Mouse (Mus musculus): ENCODE data around the gene Tmem178b. TPM values are rescaled to one million over a fixed set of nuclear protein-coding genes. Genes with fewer than 3 reads are reported as not detected.

Tmem178b gene
- polyA plus RNA-seq, 1 experiment: not detected

DNA sequence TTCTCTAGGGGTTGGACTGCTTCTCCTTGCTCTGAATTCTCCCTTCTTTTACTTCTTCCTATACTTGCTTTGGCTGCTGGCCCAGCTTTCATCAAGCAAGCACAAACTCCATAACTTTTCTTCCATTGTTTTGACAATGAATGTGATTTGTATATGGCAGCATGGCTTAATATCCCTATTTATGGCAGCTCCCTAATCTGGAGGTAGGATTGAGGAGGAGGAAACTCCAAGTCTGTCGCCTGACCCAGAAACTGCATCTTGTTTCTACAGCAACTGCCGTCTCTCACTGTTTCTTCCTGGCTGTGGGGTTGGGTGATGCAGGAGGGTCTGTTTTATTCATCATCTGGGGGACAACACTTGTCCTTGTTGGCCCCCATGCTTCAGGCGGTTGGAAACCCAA lies 327.6 kb downstream of the Tmem178b start:
- Histone ChIP-seq H3K4me1 (ENCODE audit: control insufficient read depth, insufficient read depth, low read length) (no peaks in the 10 kb centered on the region), H3K27ac (ENCODE audit: control insufficient read depth, insufficient read depth, low read depth, low read length, poor library complexity) (no peak overlapping the region), H3K4me3 (replicated peaks; ENCODE audit: control insufficient read depth, low read depth, low read length) (no peak overlapping the region)
- WGBS: 55% methylated on average over 3 of the region's 3 CpGs
- TF ChIP-seq POLR2A (IDR thresholded peaks at IDR 0.05; ENCODE audit: borderline replicate concordance, control insufficient read depth, low read depth, low read length) (no peak), CTCF (IDR thresholded peaks at IDR 0.05; ENCODE audit: control insufficient read depth, insufficient read depth, low read length) (no peak)

GRCm38 (mm10) chr6:40202602-40203001 lies 329.5 kb downstream of the Tmem178b start:
- no peak overlapping the region for H3K27ac ChIP-seq (ENCODE audit: control insufficient read depth, insufficient read depth, low read depth, low read length, poor library complexity)
- WGBS: 47% methylated on average over 2 of the region's 2 CpGs
- H3K4me1 ChIP-seq (ENCODE audit: control insufficient read depth, insufficient read depth, low read length): no peaks in the 10 kb centered on the region
- TF ChIP-seq POLR2A (IDR thresholded peaks at IDR 0.05; ENCODE audit: borderline replicate concordance, control insufficient read depth, low read depth, low read length): no peak
- TF ChIP-seq CTCF (IDR thresholded peaks at IDR 0.05; ENCODE audit: control insufficient read depth, insufficient read depth, low read length): no peak
- H3K4me3 ChIP-seq (replicated peaks; ENCODE audit: control insufficient read depth, low read depth, low read length): no peak overlapping the region

GRCm38 (mm10) chr6:40205380-40205779 lies 332.3 kb downstream of the Tmem178b start:
- Histone ChIP-seq H3K4me1 (ENCODE audit: control insufficient read depth, insufficient read depth, low read length) (no peaks in the 10 kb centered on the region), H3K4me3 (replicated peaks; ENCODE audit: control insufficient read depth, low read depth, low read length) (no peak overlapping the region), H3K27ac (ENCODE audit: control insufficient read depth, insufficient read depth, low read depth, low read length, poor library complexity) (no peak overlapping the region)
- no peak for TF ChIP-seq POLR2A (IDR thresholded peaks at IDR 0.05; ENCODE audit: borderline replicate concordance, control insufficient read depth, low read depth, low read length)
- no peak for TF ChIP-seq CTCF (IDR thresholded peaks at IDR 0.05; ENCODE audit: control insufficient read depth, insufficient read depth, low read length)
- WGBS: 69% methylated on average over 2 of the region's 2 CpGs

DNA sequence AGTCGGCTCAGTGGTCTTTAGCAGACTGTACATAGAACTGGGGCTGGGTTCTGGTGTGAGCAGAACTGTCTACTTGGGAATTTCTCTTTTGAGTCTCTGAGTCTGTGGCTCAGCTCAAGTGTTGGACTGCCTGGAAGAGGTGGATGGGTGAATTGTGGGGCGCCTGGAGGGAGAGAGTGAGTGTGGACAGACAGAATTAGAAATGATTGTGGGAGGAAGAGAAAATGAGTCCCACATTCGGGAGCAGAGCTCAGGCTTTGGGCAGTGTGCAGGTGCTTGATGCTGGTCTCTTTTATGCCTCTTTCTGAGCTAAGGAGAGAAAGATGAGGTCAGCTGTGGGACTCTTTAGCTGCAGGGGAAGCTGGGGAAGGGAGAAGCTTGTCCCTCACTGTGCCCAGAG lies 334.9 kb downstream of the Tmem178b start:
- no peak overlapping the region for H3K27ac ChIP-seq (ENCODE audit: control insufficient read depth, insufficient read depth, low read depth, low read length, poor library complexity)
- H3K4me3 ChIP-seq (replicated peaks; ENCODE audit: control insufficient read depth, low read depth, low read length): no peak overlapping the region

DNA sequence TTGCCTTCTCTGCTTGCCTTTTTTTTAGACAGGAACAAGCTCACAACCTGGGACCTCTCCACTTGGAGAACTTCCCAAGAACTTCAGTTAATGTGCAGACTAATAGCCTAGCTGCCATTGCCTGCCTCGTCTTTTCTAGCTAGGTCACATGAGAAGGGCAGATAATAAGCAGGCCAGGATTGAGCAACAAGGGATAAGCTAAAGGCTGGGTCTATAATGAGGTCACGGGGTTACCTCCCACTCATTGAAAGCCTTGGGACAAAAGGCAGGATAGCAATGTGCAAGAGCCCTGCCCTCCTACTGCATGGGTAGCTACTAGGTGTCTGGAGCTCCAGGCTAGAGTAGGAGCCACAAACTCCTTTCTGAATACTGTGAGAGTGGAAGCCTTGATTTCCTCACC lies 336.1 kb downstream of the Tmem178b start:
- WGBS: 65% methylated on average over 2 of the region's 2 CpGs
- Histone ChIP-seq H3K4me3 (replicated peaks; ENCODE audit: control insufficient read depth, low read depth, low read length) (no peak overlapping the region), H3K4me1 (ENCODE audit: control insufficient read depth, insufficient read depth, low read length) (no peaks in the 10 kb centered on the region), H3K27ac (ENCODE audit: control insufficient read depth, insufficient read depth, low read depth, low read length, poor library complexity) (no peak overlapping the region)
- TF ChIP-seq POLR2A (IDR thresholded peaks at IDR 0.05; ENCODE audit: borderline replicate concordance, control insufficient read depth, low read depth, low read length) (no peak), CTCF (IDR thresholded peaks at IDR 0.05; ENCODE audit: control insufficient read depth, insufficient read depth, low read length) (no peak)

More for the DNA sequence above, 334.9 kb downstream of the Tmem178b start:
- no peaks in the 10 kb centered on the region for H3K4me1 ChIP-seq (ENCODE audit: control insufficient read depth, insufficient read depth, low read length)
- WGBS: 60% methylated on average over 3 of the region's 3 CpGs
- TF ChIP-seq POLR2A (IDR thresholded peaks at IDR 0.05; ENCODE audit: borderline replicate concordance, control insufficient read depth, low read depth, low read length) (no peak), CTCF (IDR thresholded peaks at IDR 0.05; ENCODE audit: control insufficient read depth, insufficient read depth, low read length) (no peak)

DNA sequence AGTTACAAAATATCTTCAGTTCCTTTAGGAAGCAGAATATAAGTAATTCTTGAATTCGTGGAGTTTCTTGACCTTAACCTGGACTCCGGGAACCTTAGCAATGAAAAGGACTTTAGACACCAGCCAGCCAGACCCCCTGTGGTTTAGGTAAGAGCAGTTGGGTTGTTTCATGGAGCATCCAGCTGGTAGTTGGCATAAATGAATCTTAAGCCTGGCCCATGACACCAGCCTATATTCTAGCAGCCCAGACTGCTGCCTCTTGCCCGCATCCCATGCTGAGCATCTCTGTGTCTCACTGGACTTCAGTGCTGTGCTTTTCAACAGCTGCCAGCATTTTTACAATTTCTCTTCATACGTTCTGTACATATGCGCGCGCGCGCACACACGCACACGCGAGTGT lies 344.1 kb downstream of the Tmem178b start:
- WGBS: 94% methylated on average over 12 of the region's 12 CpGs
- H3K27ac ChIP-seq (ENCODE audit: control insufficient read depth, insufficient read depth, low read depth, low read length, poor library complexity): no peak overlapping the region
- H3K4me1 ChIP-seq (ENCODE audit: control insufficient read depth, insufficient read depth, low read length): no peaks in the 10 kb centered on the region
- TF ChIP-seq POLR2A (IDR thresholded peaks at IDR 0.05; ENCODE audit: borderline replicate concordance, control insufficient read depth, low read depth, low read length) (no peak), CTCF (IDR thresholded peaks at IDR 0.05; ENCODE audit: control insufficient read depth, insufficient read depth, low read length) (no peak)
- H3K4me3 ChIP-seq (replicated peaks; ENCODE audit: control insufficient read depth, low read depth, low read length): no peak overlapping the region

DNA sequence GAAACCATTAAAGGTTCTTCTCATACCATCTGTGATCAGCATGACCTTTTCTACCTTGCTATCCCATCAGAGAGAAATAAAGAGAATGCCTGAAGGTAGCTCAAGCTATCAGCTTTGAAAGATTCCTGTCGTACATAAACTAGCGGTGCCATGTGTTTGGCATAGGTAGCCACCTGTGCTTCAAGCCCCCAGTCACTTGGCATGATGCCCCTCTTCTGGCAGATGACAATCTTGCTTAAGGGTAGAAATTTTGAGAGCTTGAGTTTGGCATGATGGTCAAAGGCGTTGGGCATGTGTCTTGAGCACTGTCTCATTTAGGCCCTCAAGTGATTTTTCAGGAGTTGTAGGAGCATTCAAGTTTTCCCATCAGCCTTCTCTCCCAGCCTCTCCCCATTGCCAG lies 344.6 kb downstream of the Tmem178b start:
- Histone ChIP-seq H3K4me1 (ENCODE audit: control insufficient read depth, insufficient read depth, low read length) (no peaks in the 10 kb centered on the region), H3K27ac (ENCODE audit: control insufficient read depth, insufficient read depth, low read depth, low read length, poor library complexity) (no peak overlapping the region), H3K4me3 (replicated peaks; ENCODE audit: control insufficient read depth, low read depth, low read length) (no peak overlapping the region)
- TF ChIP-seq CTCF (IDR thresholded peaks at IDR 0.05; ENCODE audit: control insufficient read depth, insufficient read depth, low read length) (no peak), POLR2A (IDR thresholded peaks at IDR 0.05; ENCODE audit: borderline replicate concordance, control insufficient read depth, low read depth, low read length) (no peak)
- 75% methylated on average over 3 of the region's 3 CpGs for WGBS

- Histone ChIP-seq H3K27ac (ENCODE audit: control insufficient read depth, insufficient read depth, low read depth, low read length, poor library complexity) (no peak overlapping the region), H3K4me1 (ENCODE audit: control insufficient read depth, insufficient read depth, low read length) (no peaks in the 10 kb centered on the region), H3K4me3 (replicated peaks; ENCODE audit: control insufficient read depth, low read depth, low read length) (no peak overlapping the region)
- TF ChIP-seq POLR2A (IDR thresholded peaks at IDR 0.05; ENCODE audit: borderline replicate concordance, control insufficient read depth, low read depth, low read length) (no peak), CTCF (IDR thresholded peaks at IDR 0.05; ENCODE audit: control insufficient read depth, insufficient read depth, low read length) (no peak)
Measured at GRCm38 (mm10) chr6:40220634-40221120, 347.6 kb downstream of the Tmem178b start.
